Mouse (Mus musculus): ENCODE results near the gene Cfap74.

- no peak for TF ChIP-seq CTCF (conservative IDR thresholded peaks at IDR 0.05; ENCODE audit: low read length)
- no peak for TF ChIP-seq POU5F1 (IDR thresholded peaks at IDR 0.05; ENCODE audit: borderline replicate concordance, low read length)
Observed at GRCm38 (mm10) chr4:155473319-155473718, 64.3 kb downstream of the Cfap74 start.

Measured in E14TG2a.4 (cell line).